Mouse (Mus musculus): ENCODE measurements around the gene Cstf1.

DNA sequence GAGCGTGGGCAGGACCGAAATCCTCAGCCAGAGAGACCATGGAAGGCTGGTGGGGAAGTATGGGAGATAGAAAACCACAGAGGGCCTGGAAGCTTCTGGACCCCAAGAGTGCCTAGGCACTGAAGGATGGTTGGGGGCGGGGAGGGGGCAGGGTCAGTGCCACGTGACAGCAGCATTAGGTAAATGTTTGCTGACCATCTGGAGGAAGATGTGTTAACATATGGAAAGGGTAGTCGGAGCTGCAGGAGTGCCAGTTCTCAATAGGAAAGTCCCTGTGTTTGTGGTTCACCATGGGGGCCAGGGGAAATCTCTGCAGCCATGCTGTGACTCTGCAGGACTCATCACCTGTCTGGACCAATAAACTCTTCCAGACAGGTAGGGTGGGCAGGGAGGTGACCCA, 43.4 kb downstream of the Cstf1 start:
- TF ChIP-seq CHD2 (IDR thresholded peaks at IDR 0.05; ENCODE audit: low read depth, low read length) (no peak), ZC3H11A (IDR thresholded peaks at IDR 0.05; ENCODE audit: borderline replicate concordance, low read depth, low read length) (no peak), MAFK (IDR thresholded peaks at IDR 0.05; ENCODE audit: insufficient read depth, low read depth, low read length) (no peak)

Measured in ES-E14 (cell line).